24 mouse cellular contexts compared by ENCODE assay signal in genomic region chr4:54095200-54095930, GRCm38 (mm10).
DNase-seq lines count a peak whose midpoint lies in the region; ATAC-seq lines count a peak whose summit lies in the region.
"Had no signal": no experiment of that assay in that cellular context is flagged by ENCODE, and none has a peak within 500 bp of the region (broad histone marks: within the 10 kb centered on the region; RNA-seq: fewer than 3 reads in every experiment).

No protein-coding gene starts in this region.

- no peaks in the 10 kb centered on the region for H3K36me3 ChIP-seq in embryonic facial prominence, embryonic 13.5 days
- no peaks in the 10 kb centered on the region for H3K36me3 ChIP-seq in limb, embryonic 10.5 days
- H3K36me3 ChIP-seq: heart, embryonic 12.5 days; kidney, embryonic 15.5 days; lung, embryonic 15.5 days had no signal

- peak; percentile 24 for DNase-seq in embryo, embryonic 10.5 days (ENCODE audit: low spot score)
- DNase-seq in embryo, embryonic 10 days (ENCODE audit: low spot score): no peak
- peak; percentile 25 for DNase-seq in adipocyte (ENCODE audit: low spot score)
- DNase-seq in limb, embryonic 10.5 days (ENCODE audit: low spot score): no peak
- no peak for DNase-seq in cerebellum, postnatal 4 days (ENCODE audit: low spot score in 2 of 2)
- no peak for DNase-seq in lung, postnatal 14 days
- DNase-seq: cerebellum, adult 11 months; cerebellum, adult 9-11 months; forebrain, postnatal 0 days; gastrocnemius, postnatal 25 days; heart, adult 18-20 months; kidney, adult 11 months; kidney, postnatal 4 days; layer of hippocampus, adult 9-11 months; right cerebral cortex, postnatal 14 days; spleen, adult 18-20 months had no signal

- H3K9ac ChIP-seq in embryonic facial prominence, embryonic 13.5 days: no peak overlapping the region
- H3K9ac ChIP-seq: forebrain, postnatal 0 days; heart, embryonic 12.5 days; kidney, embryonic 15.5 days; liver, embryonic 14.5 days; lung, embryonic 15.5 days had no signal

- H3K9me3 ChIP-seq in embryonic facial prominence, embryonic 13.5 days: no peaks in the 10 kb centered on the region
- H3K9me3 ChIP-seq in limb, embryonic 10.5 days (replicated peaks): no peaks in the 10 kb centered on the region
- H3K9me3 ChIP-seq: heart, embryonic 12.5 days; kidney, embryonic 15.5 days; lung, embryonic 15.5 days had no signal

- no peak overlapping the region for H3K4me3 ChIP-seq in embryonic facial prominence, embryonic 13.5 days
- H3K4me3 ChIP-seq in limb, embryonic 10.5 days: no peak overlapping the region
- H3K4me3 ChIP-seq: heart, embryonic 12.5 days; kidney, embryonic 15.5 days; left cerebral cortex, adult 2 months; lung, embryonic 15.5 days had no signal

- peak; percentile 56; the same call in 1 of the 2 replicates for ATAC-seq in embryonic facial prominence, embryonic 13.5 days (ENCODE audit: insufficient number of reproducible peaks, insufficient read depth, low FRiP score, low TSS enrichment, low read depth)
- ATAC-seq in monocyte, adult 5-6 weeks (replicated peaks; ENCODE audit: insufficient number of reproducible peaks, low FRiP score, low TSS enrichment, poor library complexity, severe bottlenecking): no peak
- ATAC-seq: forebrain, postnatal 0 days had no signal

- H3K4me2 ChIP-seq in embryonic facial prominence, embryonic 13.5 days: peak overlapping the region; percentile 25; the same call in 1 of the 2 replicates
- H3K4me2 ChIP-seq: heart, embryonic 12.5 days; kidney, embryonic 15.5 days; lung, embryonic 15.5 days had no signal

- H3K27me3 ChIP-seq in embryonic facial prominence, embryonic 13.5 days: no peaks in the 10 kb centered on the region
- no peaks in the 10 kb centered on the region for H3K27me3 ChIP-seq in limb, embryonic 10.5 days (ENCODE audit: low read depth, poor library complexity, severe bottlenecking)
- H3K27me3 ChIP-seq: heart, embryonic 12.5 days; kidney, embryonic 15.5 days; lung, embryonic 15.5 days had no signal

- H3K4me1 ChIP-seq in embryonic facial prominence, embryonic 13.5 days: peaks cover 22% of the 10 kb centered on the region
- peaks cover 21% of the 10 kb centered on the region for H3K4me1 ChIP-seq in limb, embryonic 10.5 days
- H3K4me1 ChIP-seq: heart, embryonic 12.5 days; kidney, embryonic 15.5 days; lung, embryonic 15.5 days had no signal

- H3K27ac ChIP-seq in embryonic facial prominence, embryonic 13.5 days: peak overlapping the region; percentile 87
- H3K27ac ChIP-seq in limb, embryonic 10.5 days: peak overlapping the region; percentile 63
- H3K27ac ChIP-seq: kidney, embryonic 15.5 days; left cerebral cortex, adult 2 months; liver, embryonic 14.5 days; lung, embryonic 15.5 days; macrophage had no signal

- 6% methylated on average over 4 of the region's 4 CpGs for WGBS in embryonic facial prominence, embryonic 13.5 days
- 47% methylated on average over 4 of the region's 4 CpGs for WGBS in limb, embryonic 10.5 days

Comparison
In these comparisons a context has a peak if more than half of its experiments do, and no peak if none do; other contexts are left out.
1. DNase-seq: peak in embryo, embryonic 10.5 days (single experiment) and adipocyte (single experiment); none in embryo, embryonic 10 days (single experiment), limb, embryonic 10.5 days (single experiment), cerebellum, postnatal 4 days (0 of 2) and lung, postnatal 14 days (single experiment).